Mouse (Mus musculus): ENCODE results near the gene Otud4.

GRCm38 (mm10) chr8:79623351-79623750, 16.1 kb upstream of the Otud4 start:
- TF ChIP-seq CTCF (IDR thresholded peaks at IDR 0.05) (no peak), EP300 (IDR thresholded peaks at IDR 0.05) (no peak)
